Mouse (Mus musculus) limb, embryonic 11.5 days (tissue): ENCODE measurements around the gene Elk4. TPM values are rescaled to one million over a fixed set of nuclear protein-coding genes. Genes with fewer than 3 reads are reported as not detected.

Experiments used
- ATAC-seq: fragments of 200-750 bp; cut with Nextera tagmentation; 2 replicates; pipeline ENCODE4 v1.8.0; 2017; ENCODE audit warnings: low read depth; ENCODE audit not compliant: insufficient number of reproducible peaks, low FRiP score, low TSS enrichment
- DNase-seq: peaks from one replicate; pipeline ENCODE4 v3.0.0-alpha.2; 2015; ENCODE audit warnings: low spot score
- H3K27ac ChIP-seq: fragments of 300-500 bp; sonication (generic); replicated peaks from 2 replicates; pipeline ENCODE4 v1.5.1; 2014; ENCODE audit warnings: low read depth, mild to moderate bottlenecking, low read length
- H3K27me3 ChIP-seq: fragments of 300-500 bp; sonication (generic); 2 replicates; pipeline ENCODE4 v1.6.1; 2014; ENCODE audit warnings: mild to moderate bottlenecking, low read length, mixed read lengths; ENCODE audit not compliant: control insufficient read depth, insufficient read depth
- H3K36me3 ChIP-seq: fragments of 300-500 bp; sonication (generic); 2 replicates; pipeline ENCODE4 v1.6.1; 2014; ENCODE audit warnings: mild to moderate bottlenecking, low read length, moderate library complexity, mixed read lengths; ENCODE audit not compliant: control insufficient read depth, insufficient read depth
- H3K4me1 ChIP-seq: fragments of 300-500 bp; sonication (generic); 2 replicates; pipeline ENCODE4 v1.6.1; 2014; ENCODE audit warnings: low read length, mixed read lengths; ENCODE audit not compliant: control insufficient read depth, insufficient read depth
- H3K4me2 ChIP-seq: fragments of 300-500 bp; sonication (generic); 2 replicates; pipeline ENCODE4 v1.6.1; 2014; ENCODE audit warnings: low read depth, mild to moderate bottlenecking, moderate library complexity; ENCODE audit not compliant: severe bottlenecking
- H3K4me3 ChIP-seq: fragments of 300-500 bp; sonication (generic); 2 replicates; pipeline ENCODE4 v1.5.1; 2014; ENCODE audit warnings: low read depth, low read length
- H3K9ac ChIP-seq: fragments of 300-500 bp; sonication (generic); 2 replicates; pipeline ENCODE4 v1.6.1; 2014; ENCODE audit warnings: mild to moderate bottlenecking, low read length
- H3K9me3 ChIP-seq: fragments of 300-500 bp; sonication (generic); 2 replicates; pipeline ENCODE4 v1.6.1; 2016; ENCODE audit warnings: low read length; ENCODE audit not compliant: control insufficient read depth
- WGBS: fragments of 180-500 bp; shearing (Covaris S2); extraction: QIAGEN DNeasy Blood & Tissue Kit; methylation state at CpG from one replicate; pipeline ENCODE4 v1.1.7; 2014; 5-methylcytosine and 5-hydroxymethylcytosine counted together
- polyA plus RNA-seq: library from polyadenylated mRNA; unstranded; fragments of >200 nt; fragmentation: Nextera tagmentation; extraction: Ambion mirVana; gene quantifications from 2 replicates; pipeline ENCODE4 v1.2.1, GENCODE M21; 2014

Elk4 gene
- polyA plus RNA-seq, 1 experiment from 2014 or later: 17.1 TPM

DNA sequence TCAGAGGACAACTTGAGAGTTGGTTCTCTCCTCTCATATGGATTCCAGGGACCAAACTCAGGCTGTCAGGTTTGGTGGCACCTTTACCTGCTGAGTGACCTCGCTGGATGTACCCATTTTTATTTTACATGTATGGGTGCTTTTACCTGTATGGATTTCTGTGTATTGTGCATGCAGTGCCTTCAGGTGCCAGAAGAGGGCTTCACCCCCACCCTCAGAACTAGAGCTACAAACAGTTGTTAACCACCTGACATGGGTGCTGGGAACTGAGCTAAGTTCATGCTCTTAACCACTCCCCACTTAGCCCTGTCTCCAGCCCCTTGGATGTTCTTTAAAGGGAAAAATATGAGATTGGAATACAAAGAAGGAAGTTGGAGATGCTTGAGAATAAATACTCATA is 7.4 kb downstream of the Elk4 start:
- Histone ChIP-seq H3K9ac (no peak overlapping the region), H3K4me1 (no peaks in the 10 kb centered on the region), H3K27me3 (no peaks in the 10 kb centered on the region), H3K4me2 (no peak overlapping the region), H3K9me3 (no peaks in the 10 kb centered on the region), H3K27ac (no peak overlapping the region), H3K4me3 (no peak overlapping the region), H3K36me3 (peaks cover 12% of the 10 kb centered on the region)
- ATAC-seq (no peak), DNase-seq (no peak)
- WGBS: 97% methylated on average over 1 of the region's 1 CpGs

DNA sequence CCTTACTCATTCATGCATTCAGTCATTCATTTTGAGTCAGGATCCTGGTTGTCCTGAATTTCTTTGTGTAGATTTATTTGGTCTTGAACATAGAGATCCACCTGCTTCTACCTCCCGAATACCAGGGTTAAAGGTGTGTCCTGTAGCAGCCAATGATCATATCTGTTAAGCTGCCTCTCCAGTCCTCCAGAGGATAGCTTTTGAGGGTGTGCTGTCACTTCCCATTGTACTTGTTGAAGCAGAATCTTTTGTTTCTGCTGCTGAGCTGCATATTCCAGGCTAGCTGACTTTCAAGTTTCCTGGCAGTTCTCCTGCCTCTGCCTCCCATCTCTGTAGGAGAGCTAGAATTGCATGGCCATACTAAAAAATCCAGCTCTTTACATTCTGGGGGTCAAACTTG is 9.3 kb downstream of the Elk4 start:
- DNase-seq (no peak), ATAC-seq (no peak)
- peaks cover 17% of the 10 kb centered on the region for H3K36me3 ChIP-seq
- no peak overlapping the region for H3K4me3 ChIP-seq
- no peaks in the 10 kb centered on the region for H3K4me1 ChIP-seq
- H3K27me3 ChIP-seq: no peaks in the 10 kb centered on the region
- no peak overlapping the region for H3K27ac ChIP-seq
- no peaks in the 10 kb centered on the region for H3K9me3 ChIP-seq
- 92% methylated on average over 1 of the region's 1 CpGs for WGBS
- no peak overlapping the region for H3K4me2 ChIP-seq
- H3K9ac ChIP-seq: no peak overlapping the region

DNA sequence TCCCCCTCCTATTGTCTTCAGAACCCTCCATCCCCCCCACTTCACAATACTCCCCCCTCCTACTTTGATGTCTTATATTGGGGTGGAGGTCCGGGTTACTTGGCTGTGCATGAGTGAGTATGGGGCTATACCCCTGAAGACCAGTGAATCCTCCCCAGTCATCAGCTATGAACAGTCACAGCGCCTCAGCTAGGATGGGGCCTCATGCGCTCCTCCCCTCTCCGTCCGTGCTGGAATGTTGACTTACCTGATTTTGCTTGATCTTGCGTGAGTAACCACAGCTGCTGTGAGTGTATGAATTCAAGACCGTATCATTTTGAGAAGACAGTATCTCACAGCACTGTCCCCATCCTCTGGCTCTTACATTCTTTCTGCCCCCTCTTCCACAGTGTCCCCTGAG is 12.5 kb downstream of the Elk4 start:
- Histone ChIP-seq H3K9me3 (no peaks in the 10 kb centered on the region), H3K4me2 (no peak overlapping the region), H3K27ac (no peak overlapping the region), H3K36me3 (peaks cover 26% of the 10 kb centered on the region), H3K27me3 (no peaks in the 10 kb centered on the region), H3K4me1 (no peaks in the 10 kb centered on the region), H3K4me3 (no peak overlapping the region), H3K9ac (no peak overlapping the region)
- WGBS: 93% methylated on average over 7 of the region's 7 CpGs
- ATAC-seq (no peak), DNase-seq (no peak)

DNA sequence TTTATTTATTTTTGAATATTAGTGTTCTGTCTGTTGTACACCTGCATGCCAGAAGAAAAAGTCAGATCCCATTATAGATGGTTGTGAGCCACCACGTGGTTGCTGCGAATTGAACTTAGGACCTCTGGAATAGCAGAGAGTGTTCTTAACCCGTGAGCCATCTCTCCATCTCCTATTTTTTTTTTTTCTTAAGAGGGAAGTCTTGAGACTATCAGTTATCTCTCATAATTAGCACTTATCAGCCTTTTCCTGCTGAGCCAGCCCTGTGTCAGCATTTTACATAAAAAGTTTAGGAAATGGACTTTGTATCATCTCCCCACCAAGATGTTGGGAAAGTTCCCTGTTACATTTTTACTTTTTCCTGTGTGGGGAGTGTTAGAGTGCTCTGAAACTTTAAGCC is 14.7 kb downstream of the Elk4 start:
- Histone ChIP-seq H3K27me3 (no peaks in the 10 kb centered on the region), H3K36me3 (peaks cover 22% of the 10 kb centered on the region)
- 87% methylated on average over 3 of the region's 3 CpGs for WGBS

DNA sequence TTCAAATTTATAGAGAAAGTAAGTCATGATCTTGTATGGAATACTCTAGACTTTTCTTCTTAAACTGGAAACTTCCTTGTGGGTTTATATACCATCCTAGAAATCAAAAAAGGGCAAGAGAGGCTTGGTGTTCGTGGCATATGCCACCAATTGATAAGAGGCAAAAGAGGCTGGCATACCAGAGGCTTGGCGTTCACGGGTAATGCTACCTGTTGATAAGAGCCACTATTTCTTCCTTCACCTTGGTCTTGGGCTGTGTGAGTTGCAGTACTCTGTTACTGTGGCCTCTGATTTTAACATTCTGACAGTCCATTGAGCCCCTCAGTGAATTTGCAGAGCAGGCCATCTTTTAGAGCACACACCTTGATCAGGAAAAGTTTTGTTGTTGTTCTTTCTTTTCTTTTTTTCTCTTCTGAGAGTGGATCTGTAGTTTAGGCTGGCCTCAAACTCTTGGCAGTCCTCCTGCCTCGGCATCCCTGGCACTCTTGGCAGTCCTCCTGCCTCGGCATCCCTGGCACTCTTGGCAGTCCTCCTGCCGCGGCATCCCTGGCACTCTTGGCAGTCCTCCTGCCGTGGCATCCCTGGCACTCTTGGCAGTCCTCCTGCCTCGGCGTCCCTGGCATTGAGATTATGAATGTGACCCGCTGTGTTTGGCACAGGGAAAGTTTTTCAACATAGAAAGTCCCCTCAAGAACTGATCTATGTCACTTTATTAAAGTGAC is 19.7 kb downstream of the Elk4 start:
- WGBS: 91% methylated on average over 11 of the region's 11 CpGs
- Histone ChIP-seq H3K4me1 (no peaks in the 10 kb centered on the region), H3K4me3 (no peak overlapping the region), H3K27ac (no peak overlapping the region), H3K27me3 (no peaks in the 10 kb centered on the region), H3K9me3 (no peaks in the 10 kb centered on the region), H3K36me3 (peaks cover 9% of the 10 kb centered on the region), H3K4me2 (no peak overlapping the region), H3K9ac (no peak overlapping the region)
- ATAC-seq (no peak), DNase-seq (no peak)

More for the DNA sequence above, 14.7 kb downstream of the Elk4 start:
- Histone ChIP-seq H3K9me3 (no peaks in the 10 kb centered on the region), H3K4me1 (no peaks in the 10 kb centered on the region), H3K4me3 (no peak overlapping the region), H3K27ac (no peak overlapping the region), H3K4me2 (no peak overlapping the region), H3K9ac (no peak overlapping the region)
- ATAC-seq: no peak
- no peak for DNase-seq

DNA sequence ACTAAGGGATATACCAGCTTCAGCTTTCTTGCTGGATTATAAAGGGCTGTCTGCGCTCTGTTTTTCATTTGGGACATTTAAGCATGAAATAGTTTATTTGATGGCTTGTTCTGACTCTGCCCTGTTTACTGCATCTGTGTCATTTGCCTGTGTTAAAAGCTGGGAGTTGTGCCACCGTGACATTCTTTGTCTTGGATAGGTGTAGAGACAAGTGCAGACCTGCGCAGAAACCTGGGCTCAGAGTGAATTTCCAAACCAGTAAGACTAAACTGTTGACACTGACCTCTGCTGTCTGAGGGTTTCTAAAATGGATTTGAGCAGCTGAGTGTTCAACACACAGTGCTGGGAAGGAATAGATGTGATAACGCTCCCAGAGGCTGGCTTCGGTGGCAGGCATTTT is 20.6 kb downstream of the Elk4 start:
- H3K27me3 ChIP-seq: no peaks in the 10 kb centered on the region
- H3K4me3 ChIP-seq: no peak overlapping the region
- H3K4me2 ChIP-seq: no peak overlapping the region
- H3K27ac ChIP-seq: no peak overlapping the region
- WGBS: 90% methylated on average over 5 of the region's 5 CpGs
- H3K4me1 ChIP-seq: no peaks in the 10 kb centered on the region
- no peak overlapping the region for H3K9ac ChIP-seq
- no peaks in the 10 kb centered on the region for H3K9me3 ChIP-seq
- ATAC-seq (no peak), DNase-seq (no peak)
- peaks cover 8% of the 10 kb centered on the region for H3K36me3 ChIP-seq

DNA sequence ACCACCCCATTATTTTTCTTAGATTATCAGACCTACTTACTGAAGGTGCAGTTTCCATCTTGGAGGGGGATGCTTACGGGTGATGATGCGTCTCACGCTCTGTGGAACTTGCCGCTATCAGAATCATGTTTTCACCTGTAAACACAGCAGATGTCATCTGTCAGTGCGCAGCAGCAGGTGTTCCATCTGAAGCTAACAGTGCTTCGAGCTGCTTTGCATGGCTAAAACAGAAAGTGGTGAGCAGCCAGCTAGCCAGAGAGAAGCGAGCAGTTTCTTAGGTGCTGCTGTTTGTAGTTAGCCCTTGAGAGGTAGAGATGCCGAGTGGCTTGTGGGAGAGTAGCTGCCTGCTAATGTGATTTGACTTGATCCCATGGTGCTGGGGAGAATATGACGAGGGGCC is 21.0 kb downstream of the Elk4 start:
- no peak overlapping the region for H3K9ac ChIP-seq
- no peaks in the 10 kb centered on the region for H3K27me3 ChIP-seq
- DNase-seq: no peak
- no peak overlapping the region for H3K4me2 ChIP-seq
- ATAC-seq: no peak
- no peaks in the 10 kb centered on the region for H3K4me1 ChIP-seq
- no peak overlapping the region for H3K27ac ChIP-seq
- H3K4me3 ChIP-seq: no peak overlapping the region
- WGBS: 92% methylated on average over 9 of the region's 9 CpGs
- peaks cover 4% of the 10 kb centered on the region; the same call in 1 of the 2 replicates for H3K36me3 ChIP-seq
- no peaks in the 10 kb centered on the region for H3K9me3 ChIP-seq

DNA sequence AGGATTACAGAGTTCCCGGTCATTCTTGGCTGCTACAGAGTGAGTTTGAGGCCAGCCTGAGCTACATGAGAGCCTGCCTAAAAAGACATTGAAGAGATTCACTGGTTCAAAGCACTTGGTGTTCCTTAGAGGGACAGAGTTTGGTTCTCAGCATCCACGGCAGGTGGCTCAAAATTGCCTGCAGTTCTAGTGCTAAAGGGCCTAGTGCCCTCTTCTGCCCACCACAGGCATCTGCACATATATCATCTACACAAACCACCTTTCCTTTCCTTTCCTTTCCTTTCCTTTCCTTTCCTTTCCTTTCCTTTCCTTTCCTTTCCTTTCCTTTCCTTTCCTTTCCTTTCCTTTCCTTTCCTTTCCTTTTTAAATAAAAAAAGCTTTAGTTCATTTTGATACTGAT is 23.2 kb downstream of the Elk4 start:
- WGBS: 60% methylated on average over 2 of the region's 2 CpGs
- H3K9me3 ChIP-seq: no peaks in the 10 kb centered on the region
- H3K9ac ChIP-seq: no peak overlapping the region
- H3K4me2 ChIP-seq: no peak overlapping the region
- no peaks in the 10 kb centered on the region for H3K27me3 ChIP-seq
- DNase-seq (no peak), ATAC-seq (no peak)
- no peak overlapping the region for H3K4me3 ChIP-seq
- no peaks in the 10 kb centered on the region for H3K4me1 ChIP-seq
- no peaks in the 10 kb centered on the region; the same call in 1 of the 2 replicates for H3K36me3 ChIP-seq
- no peak overlapping the region for H3K27ac ChIP-seq

DNA sequence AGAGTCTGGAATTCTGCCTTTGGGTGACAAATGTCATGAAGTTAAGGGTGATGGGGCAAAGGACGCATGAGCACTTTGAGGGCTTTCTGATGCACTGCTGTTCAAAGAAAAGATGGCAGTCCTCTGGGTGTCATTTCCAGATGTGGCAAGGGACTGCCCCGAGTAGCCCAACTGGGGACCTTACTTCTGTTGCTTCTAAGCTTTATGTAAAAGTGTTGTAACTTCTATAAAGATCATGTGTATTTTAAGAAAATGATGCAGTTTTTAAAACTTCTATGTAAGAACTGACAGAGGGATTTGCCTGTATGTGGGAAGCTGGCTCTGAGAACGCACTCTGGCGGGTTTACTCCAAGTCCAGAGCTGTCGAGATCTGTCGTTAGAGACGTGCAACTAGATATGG is 24.8 kb downstream of the Elk4 start:
- ATAC-seq: no peak
- Histone ChIP-seq H3K36me3 (no peaks in the 10 kb centered on the region; the same call in 1 of the 2 replicates), H3K27ac (no peak overlapping the region), H3K27me3 (no peaks in the 10 kb centered on the region), H3K9me3 (no peaks in the 10 kb centered on the region), H3K4me3 (no peak overlapping the region), H3K4me2 (no peak overlapping the region), H3K4me1 (no peaks in the 10 kb centered on the region), H3K9ac (no peak overlapping the region)
- 91% methylated on average over 7 of the region's 7 CpGs for WGBS
- no peak for DNase-seq
